ENCODE assay signal across 8 mouse cellular contexts in genomic region chr5:137315084-137315903, GRCm38 (mm10). TPM values are rescaled to one million over a fixed set of nuclear protein-coding genes. Genes with fewer than 3 reads are reported as not detected.
A peak's percentile ranks its signal among the peaks of the same experiment; 100 is the strongest.
DNase-seq lines count a peak whose midpoint lies in the region; ATAC-seq lines count a peak whose summit lies in the region.

No protein-coding gene starts in this region.

- no peaks in the 10 kb centered on the region for H3K9me3 ChIP-seq in hindbrain, embryonic 11.5 days (ENCODE audit: control insufficient read depth, low read length)
- no peaks in the 10 kb centered on the region for H3K9me3 ChIP-seq in liver, embryonic 12.5 days (replicated peaks)
- no peaks in the 10 kb centered on the region for H3K9me3 ChIP-seq in neural tube, embryonic 11.5 days (ENCODE audit: control insufficient read depth, low read length)

- peak overlapping the region; percentile 65; the same call in 1 of the 2 replicates for H3K4me2 ChIP-seq in hindbrain, embryonic 11.5 days (replicated peaks; ENCODE audit: low read depth, low read length)
- peak overlapping the region; percentile 76 for H3K4me2 ChIP-seq in liver, embryonic 12.5 days
- H3K4me2 ChIP-seq in neural tube, embryonic 11.5 days (ENCODE audit: low read depth): no peak overlapping the region

- no peak overlapping the region for H3K4me3 ChIP-seq in hindbrain, embryonic 11.5 days (ENCODE audit: low read depth, low read length)
- no peak overlapping the region for H3K4me3 ChIP-seq in liver, embryonic 12.5 days
- H3K4me3 ChIP-seq in neural tube, embryonic 11.5 days (ENCODE audit: low read depth, low read length): no peak overlapping the region

- H3K27me3 ChIP-seq in hindbrain, embryonic 11.5 days (ENCODE audit: control insufficient read depth, insufficient read depth, low read length): no peaks in the 10 kb centered on the region
- H3K27me3 ChIP-seq in liver, embryonic 12.5 days (replicated peaks): no peaks in the 10 kb centered on the region; the same call in 1 of the 2 replicates
- no peaks in the 10 kb centered on the region for H3K27me3 ChIP-seq in neural tube, embryonic 11.5 days (ENCODE audit: control insufficient read depth, insufficient read depth, low read length)

- H3K9ac ChIP-seq in hindbrain, embryonic 11.5 days (ENCODE audit: low read depth, low read length): peak overlapping the region; percentile 72; the same call in 1 of the 2 replicates
- no peak overlapping the region for H3K9ac ChIP-seq in liver, embryonic 12.5 days
- H3K9ac ChIP-seq in neural tube, embryonic 11.5 days (ENCODE audit: low read length): no peak overlapping the region

- ATAC-seq in hindbrain, embryonic 11.5 days (ENCODE audit: low FRiP score): no peak; the same call in 1 of the 2 replicates
- no peak for ATAC-seq in liver, embryonic 12.5 days
- peak; percentile 15; the same call in 1 of the 2 replicates for ATAC-seq in neural tube, embryonic 11.5 days (ENCODE audit: insufficient read depth, low FRiP score, low TSS enrichment)

- DNase-seq in cerebellum, adult 18-20 months: peak; percentile 26 to 39
- no peak for DNase-seq in cerebellum, postnatal 4 days (ENCODE audit: low spot score in 2 of 2)
- DNase-seq in urinary bladder, postnatal 14 days (ENCODE audit: low spot score): peak; percentile 55
- DNase-seq in urinary bladder, adult 18-20 months (ENCODE audit: low spot score in 2 of 2): no peak
- peak; percentile 54 for DNase-seq in hindbrain, embryonic 11.5 days (ENCODE audit: low spot score)
- DNase-seq in neural tube, embryonic 11.5 days (ENCODE audit: low spot score): peak; percentile 42
- no peak for DNase-seq in frontal cortex, postnatal 10 days (ENCODE audit: low spot score in 2 of 2)

- peaks cover 13% of the 10 kb centered on the region for H3K4me1 ChIP-seq in hindbrain, embryonic 11.5 days (replicated peaks; ENCODE audit: control insufficient read depth, insufficient read depth, low read length)
- H3K4me1 ChIP-seq in liver, embryonic 12.5 days: peaks cover 63% of the 10 kb centered on the region
- H3K4me1 ChIP-seq in neural tube, embryonic 11.5 days (ENCODE audit: control insufficient read depth, insufficient read depth, low read length): peaks cover 21% of the 10 kb centered on the region

- H3K27ac ChIP-seq in hindbrain, embryonic 11.5 days (ENCODE audit: low read depth, low read length): no peak overlapping the region
- H3K27ac ChIP-seq in liver, embryonic 12.5 days: peak overlapping the region; percentile 67
- H3K27ac ChIP-seq in neural tube, embryonic 11.5 days (ENCODE audit: low read depth, low read length): no peak overlapping the region

- whole genome bisulfite sequencing in hindbrain, embryonic 11.5 days: 37% methylated on average over 29 of the region's 30 CpGs
- WGBS in liver, embryonic 12.5 days (ENCODE audit: insufficient replicate concordance): 54% methylated on average over 30 of the region's 30 CpGs
- 41% methylated on average over 30 of the region's 30 CpGs for WGBS in neural tube, embryonic 11.5 days

- 0 out of 2 replicates have a peak, but pooled peaks cover 3% of the 10 kb centered on the region for H3K36me3 ChIP-seq in hindbrain, embryonic 11.5 days (ENCODE audit: control insufficient read depth, insufficient read depth, low read length)
- H3K36me3 ChIP-seq in liver, embryonic 12.5 days: peaks cover 22% of the 10 kb centered on the region
- H3K36me3 ChIP-seq in neural tube, embryonic 11.5 days (ENCODE audit: control insufficient read depth, insufficient read depth, low read length): no peaks in the 10 kb centered on the region; the same call in 1 of the 2 replicates

RNA-seq across cellular contexts. Expression of gene Trip6, which starts 1.1 kb away (rescaled TPM):
- polyA plus RNA-seq in hindbrain, embryonic 11.5 days (2014; fragmentation: Nextera tagmentation; extraction: Ambion mirVana): 27.4 and 28.6 TPM in 2 replicates
- 16.8 and 18.7 TPM in 2 replicates for polyA plus RNA-seq in liver, embryonic 12.5 days (2016; fragmentation: Nextera tagmentation; extraction: Ambion mirVana)
- 38.1 and 40.3 TPM in 2 replicates for polyA plus RNA-seq in neural tube, embryonic 11.5 days (2014; fragmentation: Nextera tagmentation; extraction: Ambion mirVana)

RNA-seq across cellular contexts. Expression of gene Srrt, which starts 7.8 kb away (rescaled TPM):
- polyA plus RNA-seq in hindbrain, embryonic 11.5 days (2014; fragmentation: Nextera tagmentation; extraction: Ambion mirVana): 138 and 140 TPM in 2 replicates
- polyA plus RNA-seq in liver, embryonic 12.5 days (2016; fragmentation: Nextera tagmentation; extraction: Ambion mirVana): 125 and 128 TPM in 2 replicates
- 151 and 166 TPM in 2 replicates for polyA plus RNA-seq in neural tube, embryonic 11.5 days (2014; fragmentation: Nextera tagmentation; extraction: Ambion mirVana)

RNA-seq across cellular contexts. Expression of gene Slc12a9, which starts 18.1 kb away (rescaled TPM):
- 7.1 and 7.5 TPM in 2 replicates for polyA plus RNA-seq in hindbrain, embryonic 11.5 days (2014; fragmentation: Nextera tagmentation; extraction: Ambion mirVana)
- 5.0 and 5.8 TPM in 2 replicates for polyA plus RNA-seq in liver, embryonic 12.5 days (2016; fragmentation: Nextera tagmentation; extraction: Ambion mirVana)
- 7.9 and 9.0 TPM in 2 replicates for polyA plus RNA-seq in neural tube, embryonic 11.5 days (2014; fragmentation: Nextera tagmentation; extraction: Ambion mirVana)

RNA-seq across cellular contexts. Expression of gene Ufsp1, which starts 20.9 kb away (rescaled TPM):
- polyA plus RNA-seq in hindbrain, embryonic 11.5 days (2014; fragmentation: Nextera tagmentation; extraction: Ambion mirVana): 8.6 and 9.0 TPM in 2 replicates
- polyA plus RNA-seq in liver, embryonic 12.5 days (2016; fragmentation: Nextera tagmentation; extraction: Ambion mirVana): 11.9 and 12.5 TPM in 2 replicates
- 9.3 and 10.9 TPM in 2 replicates for polyA plus RNA-seq in neural tube, embryonic 11.5 days (2014; fragmentation: Nextera tagmentation; extraction: Ambion mirVana)

RNA-seq across cellular contexts. Expression of gene Ache, which starts 28.0 kb away (rescaled TPM):
- polyA plus RNA-seq in hindbrain, embryonic 11.5 days (2014; fragmentation: Nextera tagmentation; extraction: Ambion mirVana): 6.2 and 8.1 TPM in 2 replicates
- 23.4 and 26.2 TPM in 2 replicates for polyA plus RNA-seq in liver, embryonic 12.5 days (2016; fragmentation: Nextera tagmentation; extraction: Ambion mirVana)
- polyA plus RNA-seq in neural tube, embryonic 11.5 days (2014; fragmentation: Nextera tagmentation; extraction: Ambion mirVana): 14.5 and 14.7 TPM in 2 replicates

Comparison
In these comparisons a context has a peak if more than half of its experiments do, and no peak if none do; other contexts are left out.
1. DNase-seq: peak in cerebellum, adult 18-20 months (2 of 2), urinary bladder, postnatal 14 days (single experiment), hindbrain, embryonic 11.5 days (single experiment) and neural tube, embryonic 11.5 days (single experiment); none in cerebellum, postnatal 4 days (0 of 2), urinary bladder, adult 18-20 months (0 of 2) and frontal cortex, postnatal 10 days (0 of 2).